Mouse (Mus musculus) right cerebral cortex, postnatal 4 days (tissue): ENCODE data around the gene Rubcnl.

Source experiments
- DNase-seq: peaks from one replicate; pipeline ENCODE4 v3.0.0-alpha.2; 2022

The Rubcnl gene

GRCm38 (mm10) chr14:75075299-75076180 is 59.7 kb downstream of the Rubcnl start:
- no peak for DNase-seq

- no peak for DNase-seq
Observed at GRCm38 (mm10) chr14:75077946-75078345, 62.1 kb downstream of the Rubcnl start.
